Mouse (Mus musculus): ENCODE measurements around the gene Olfr638. TPM values are rescaled to one million over a fixed set of nuclear protein-coding genes. Genes with fewer than 3 reads are reported as not detected.
"Not testable (repeated sequence)": the region's sequence is repeated elsewhere in the genome, so short reads cannot be mapped to it uniquely, and the experiment has no call there.

Gene Olfr638
- not detected in 2 replicates for total RNA-seq (2014; rRNA removed)
- not detected in 2 replicates for polyA plus RNA-seq (2015; fragmentation: Nextera tagmentation; extraction: Ambion mirVana)

DNA sequence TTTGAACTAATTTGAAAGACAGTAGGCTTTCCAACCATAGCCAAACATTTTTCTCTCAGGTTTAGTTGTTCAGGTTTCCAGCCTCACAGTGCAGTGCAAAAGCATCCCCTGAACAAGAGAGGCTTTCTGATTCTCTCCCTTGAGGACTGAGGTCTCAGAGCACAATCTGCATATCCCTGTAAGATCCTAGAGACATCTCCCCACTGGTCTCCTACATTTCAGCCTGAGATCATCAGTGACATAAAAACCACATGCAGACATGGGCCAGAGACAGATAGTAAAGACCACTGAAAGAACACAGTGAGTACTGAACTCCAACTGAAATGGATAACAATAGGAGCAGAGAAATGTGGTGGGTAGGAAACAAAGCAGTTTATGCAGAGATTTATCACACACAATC, at the start of gene Olfr638:
Olfr638 (plus strand) TSS at position 301 of the 400 bp plus-strand sequence.
- Histone ChIP-seq H3K36me3 (ENCODE audit: insufficient read depth) (no peaks in the 10 kb centered on the region), H3K27ac (ENCODE audit: low read depth, low read length) (no peak within 1 kb of the TSS), H3K9ac (no peak within 1 kb of the TSS), H3K27me3 (ENCODE audit: insufficient read depth, low read length) (no peaks in the 10 kb centered on the region), H3K4me2 (ENCODE audit: low read depth) (no peak within 1 kb of the TSS), H3K4me3 (ENCODE audit: low read depth, low read length) (no peak within 1 kb of the TSS), H3K4me1 (ENCODE audit: insufficient read depth) (no peaks in the 10 kb centered on the region), H3K9me3 (ENCODE audit: low read length) (no peaks in the 10 kb centered on the region)
- no peak for DNase-seq
- no peak for TF ChIP-seq CTCF (IDR thresholded peaks at IDR 0.05; ENCODE audit: low read depth)
- ATAC-seq, result no peak

DNA sequence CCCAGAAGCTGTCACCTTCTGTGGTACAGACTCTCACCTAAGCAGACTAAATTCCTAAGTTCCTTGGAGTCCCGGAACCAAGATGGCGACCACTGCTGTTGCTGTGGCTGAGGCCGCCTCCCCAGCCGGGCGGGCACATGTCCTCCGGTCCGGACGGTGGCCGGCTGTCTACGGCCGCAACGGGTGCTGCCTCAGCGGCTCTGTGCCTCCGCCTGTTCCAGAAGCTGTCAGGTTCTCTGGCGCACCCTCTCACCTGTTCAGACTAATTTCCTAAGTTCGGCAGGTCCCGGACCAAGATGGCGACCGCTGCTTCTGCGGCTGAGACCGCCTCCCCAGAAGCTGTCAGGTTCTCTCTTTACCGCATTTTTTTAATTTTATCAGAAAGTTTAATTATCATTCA, 31.7 kb upstream of the Olfr638 start:
- ATAC-seq; H3K27ac ChIP-seq (ENCODE audit: low read depth, low read length); DNase-seq; H3K4me1 ChIP-seq (ENCODE audit: insufficient read depth); H3K9me3 ChIP-seq (ENCODE audit: low read length); H3K27me3 ChIP-seq (ENCODE audit: insufficient read depth, low read length); H3K4me2 ChIP-seq (ENCODE audit: low read depth); H3K4me3 ChIP-seq (ENCODE audit: low read depth, low read length); H3K9ac ChIP-seq; H3K36me3 ChIP-seq (ENCODE audit: insufficient read depth): not testable (repeated sequence)
- WGBS, result 97% methylated on average over 22 of the region's 22 CpGs

DNA sequence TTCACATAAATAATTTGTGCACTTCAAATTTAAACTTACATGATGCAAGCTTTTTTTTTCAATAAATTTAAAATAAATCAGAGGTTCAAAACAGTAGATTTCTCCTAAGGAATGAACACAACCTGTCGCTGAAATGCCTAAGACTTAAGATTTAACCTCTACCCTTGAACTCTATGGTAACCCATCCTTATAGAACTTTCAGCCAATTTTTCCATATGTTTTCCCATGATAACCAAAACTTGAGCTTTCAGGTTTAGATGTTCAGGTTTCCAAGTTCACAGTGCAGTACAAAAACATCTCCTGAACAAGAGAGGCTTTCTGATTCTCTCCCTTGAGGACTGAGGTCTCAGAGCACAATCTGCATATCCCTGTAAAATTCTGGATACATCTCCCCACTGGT, 27.7 kb upstream of the Olfr638 start, which contains the start of gene Olfr635:
Olfr635 (plus strand) TSS at position 301 of the 400 bp plus-strand sequence.
- DNase-seq (no peak), ATAC-seq (no peak)
- 78% methylated on average over 1 of the region's 1 CpGs for WGBS
- Histone ChIP-seq H3K9me3 (ENCODE audit: low read length) (no peaks in the 10 kb centered on the region), H3K27ac (ENCODE audit: low read depth, low read length) (no peak within 1 kb of the TSS), H3K4me1 (ENCODE audit: insufficient read depth) (no peaks in the 10 kb centered on the region), H3K4me2 (ENCODE audit: low read depth) (no peak within 1 kb of the TSS), H3K4me3 (ENCODE audit: low read depth, low read length) (no peak within 1 kb of the TSS), H3K9ac (no peak within 1 kb of the TSS), H3K36me3 (ENCODE audit: insufficient read depth) (no peaks in the 10 kb centered on the region), H3K27me3 (ENCODE audit: insufficient read depth, low read length) (no peaks in the 10 kb centered on the region)
- TF ChIP-seq CTCF (IDR thresholded peaks at IDR 0.05; ENCODE audit: low read depth), result no peak

DNA sequence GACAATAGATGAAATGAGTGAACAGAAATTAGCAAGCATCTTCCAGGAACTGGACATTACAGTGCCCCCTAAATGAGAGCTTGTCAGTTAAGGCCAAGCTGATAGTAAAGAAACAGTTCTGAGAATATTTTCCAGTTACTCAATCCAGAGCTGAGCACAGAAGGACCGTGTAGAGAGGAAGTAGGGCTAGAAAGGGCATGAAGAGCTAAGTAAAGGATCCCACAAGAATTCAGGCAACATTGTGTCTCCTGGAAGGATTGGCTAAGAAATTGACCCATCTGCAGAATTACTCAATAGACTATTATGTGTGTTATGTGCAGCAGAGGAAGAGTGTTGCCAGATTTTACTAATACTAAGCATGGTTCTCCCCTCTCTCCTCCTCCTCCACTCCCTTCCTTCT, 26.8 kb upstream of the Olfr638 start:
- ATAC-seq (no peak), DNase-seq (no peak)
- TF ChIP-seq CTCF (IDR thresholded peaks at IDR 0.05; ENCODE audit: low read depth), result no peak
- H3K36me3 ChIP-seq (ENCODE audit: insufficient read depth), result no peaks in the 10 kb centered on the region
- no peaks in the 10 kb centered on the region for H3K27me3 ChIP-seq (ENCODE audit: insufficient read depth, low read length)
- H3K4me3 ChIP-seq (ENCODE audit: low read depth, low read length), result no peak overlapping the region
- no peak overlapping the region for H3K9ac ChIP-seq
- no peak overlapping the region for H3K4me2 ChIP-seq (ENCODE audit: low read depth)
- H3K9me3 ChIP-seq (ENCODE audit: low read length), result no peaks in the 10 kb centered on the region
- H3K4me1 ChIP-seq (ENCODE audit: insufficient read depth), result no peaks in the 10 kb centered on the region
- no peak overlapping the region for H3K27ac ChIP-seq (ENCODE audit: low read depth, low read length)
- WGBS, result 65% methylated on average over 1 of the region's 1 CpGs

DNA sequence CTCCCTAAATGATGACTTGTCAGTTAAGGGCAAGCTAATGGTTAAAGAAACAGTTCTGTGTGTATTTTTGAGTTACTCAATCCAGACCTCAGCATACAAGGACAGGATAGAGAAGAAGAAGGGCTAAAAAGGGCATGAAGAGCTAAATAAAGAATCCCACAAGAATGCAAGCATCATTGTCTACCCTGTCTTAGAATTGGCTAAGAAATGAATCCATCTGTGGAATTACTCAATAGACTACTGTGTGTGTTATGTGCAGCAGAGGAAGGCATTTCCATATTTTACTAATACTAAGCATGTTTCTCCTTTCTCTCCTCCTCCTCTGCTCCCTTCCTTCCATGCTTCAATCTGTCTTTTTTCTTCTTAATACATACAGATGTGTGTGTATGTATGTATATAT, 578 bp downstream of the Olfr638 start:
- H3K27ac ChIP-seq (ENCODE audit: low read depth, low read length), result no peak overlapping the region
- no peaks in the 10 kb centered on the region for H3K4me1 ChIP-seq (ENCODE audit: insufficient read depth)
- no peak overlapping the region for H3K4me3 ChIP-seq (ENCODE audit: low read depth, low read length)
- H3K9ac ChIP-seq, result no peak overlapping the region
- H3K4me2 ChIP-seq (ENCODE audit: low read depth), result no peak overlapping the region
- TF ChIP-seq CTCF (IDR thresholded peaks at IDR 0.05; ENCODE audit: low read depth), result no peak
- no peaks in the 10 kb centered on the region for H3K36me3 ChIP-seq (ENCODE audit: insufficient read depth)
- no peaks in the 10 kb centered on the region for H3K27me3 ChIP-seq (ENCODE audit: insufficient read depth, low read length)
- DNase-seq (no peak), ATAC-seq (no peak)
- H3K9me3 ChIP-seq (ENCODE audit: low read length), result no peaks in the 10 kb centered on the region

DNA sequence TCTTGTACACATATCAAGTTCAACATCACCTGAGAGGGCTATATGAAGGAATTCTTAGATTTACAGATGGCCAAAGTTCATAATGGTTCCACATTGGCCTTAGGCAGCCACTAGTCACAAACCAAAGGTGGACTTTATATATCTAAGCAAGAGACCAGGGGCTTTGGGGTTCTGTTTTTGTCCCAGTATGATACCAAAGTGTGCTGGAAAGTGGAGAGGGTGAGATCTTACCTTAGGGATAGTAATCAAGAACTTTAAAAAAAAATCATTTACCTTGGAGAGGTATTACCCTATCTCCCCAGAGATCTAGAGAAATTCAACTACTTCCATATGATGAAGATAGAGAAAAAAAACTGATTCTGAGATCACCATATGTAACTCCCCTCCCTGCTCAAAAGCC, 18.7 kb downstream of the Olfr638 start, which contains the start of gene Olfr639:
Olfr639 (minus strand) TSS at position 101 of the 400 bp plus-strand sequence.
- TF ChIP-seq CTCF (IDR thresholded peaks at IDR 0.05; ENCODE audit: low read depth), result no peak
- no peak within 1 kb of the TSS for H3K4me2 ChIP-seq (ENCODE audit: low read depth)
- H3K36me3 ChIP-seq (ENCODE audit: insufficient read depth), result no peaks in the 10 kb centered on the region
- no peaks in the 10 kb centered on the region for H3K4me1 ChIP-seq (ENCODE audit: insufficient read depth)
- no peak within 1 kb of the TSS for H3K27ac ChIP-seq (ENCODE audit: low read depth, low read length)
- ATAC-seq (no peak), DNase-seq (no peak)
- H3K4me3 ChIP-seq (ENCODE audit: low read depth, low read length), result no peak within 1 kb of the TSS
- no peaks in the 10 kb centered on the region for H3K9me3 ChIP-seq (ENCODE audit: low read length)
- no peak within 1 kb of the TSS for H3K9ac ChIP-seq
- H3K27me3 ChIP-seq (ENCODE audit: insufficient read depth, low read length), result no peaks in the 10 kb centered on the region

DNA sequence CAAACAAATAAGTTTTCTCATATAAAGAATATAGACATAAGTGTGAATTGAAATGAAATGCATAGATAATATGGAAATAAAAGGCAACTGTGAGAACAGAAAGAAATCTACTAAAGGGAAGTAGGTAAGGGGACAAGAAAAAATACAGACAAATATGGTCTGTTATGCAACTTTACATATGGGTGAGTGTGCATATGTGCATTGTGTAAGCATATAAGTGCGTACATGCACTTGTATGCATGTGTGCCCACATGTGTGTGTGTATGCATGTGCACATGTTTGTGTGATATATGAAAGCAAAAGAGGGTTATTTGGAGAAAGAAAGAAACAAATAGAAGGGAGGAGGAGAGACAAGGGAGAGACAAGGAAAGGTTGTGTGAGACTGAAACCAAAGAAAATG, 20.4 kb downstream of the Olfr638 start:
- no peak for TF ChIP-seq CTCF (IDR thresholded peaks at IDR 0.05; ENCODE audit: low read depth)
- no peaks in the 10 kb centered on the region for H3K9me3 ChIP-seq (ENCODE audit: low read length)
- H3K4me2 ChIP-seq (ENCODE audit: low read depth), result no peak overlapping the region
- no peak overlapping the region for H3K27ac ChIP-seq (ENCODE audit: low read depth, low read length)
- H3K36me3 ChIP-seq (ENCODE audit: insufficient read depth), result no peaks in the 10 kb centered on the region
- DNase-seq (no peak), ATAC-seq (no peak)
- H3K4me1 ChIP-seq (ENCODE audit: insufficient read depth), result no peaks in the 10 kb centered on the region
- no peak overlapping the region for H3K9ac ChIP-seq
- 78% methylated on average over 1 of the region's 1 CpGs for WGBS
- no peak overlapping the region for H3K4me3 ChIP-seq (ENCODE audit: low read depth, low read length)
- H3K27me3 ChIP-seq (ENCODE audit: insufficient read depth, low read length), result no peaks in the 10 kb centered on the region

DNA sequence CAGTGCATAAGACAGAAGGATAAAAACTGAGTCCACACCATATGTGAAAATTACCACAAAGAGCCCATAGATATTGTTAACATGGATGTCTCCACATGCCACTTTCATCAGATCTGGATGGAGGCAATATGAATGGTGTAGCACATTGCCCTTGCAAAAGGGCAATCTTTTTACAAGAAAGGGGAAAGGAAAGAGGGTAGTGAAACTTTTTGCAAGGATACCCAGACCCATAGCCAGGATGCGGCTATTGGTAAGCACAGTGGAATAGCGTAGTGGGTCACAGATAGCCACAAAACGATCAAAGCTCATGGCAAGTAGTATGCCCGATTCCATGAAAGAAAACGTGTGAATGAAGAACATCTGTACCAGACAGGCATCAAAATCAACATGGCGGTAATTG, 23.1 kb downstream of the Olfr638 start:
- Histone ChIP-seq H3K36me3 (ENCODE audit: insufficient read depth) (no peaks in the 10 kb centered on the region), H3K27me3 (ENCODE audit: insufficient read depth, low read length) (no peaks in the 10 kb centered on the region), H3K4me2 (ENCODE audit: low read depth) (no peak overlapping the region), H3K4me1 (ENCODE audit: insufficient read depth) (no peaks in the 10 kb centered on the region), H3K27ac (ENCODE audit: low read depth, low read length) (no peak overlapping the region), H3K9me3 (ENCODE audit: low read length) (no peaks in the 10 kb centered on the region), H3K4me3 (ENCODE audit: low read depth, low read length) (no peak overlapping the region), H3K9ac (no peak overlapping the region)
- DNase-seq (no peak), ATAC-seq (no peak)
- TF ChIP-seq CTCF (IDR thresholded peaks at IDR 0.05; ENCODE audit: low read depth), result no peak
- 90% methylated on average over 6 of the region's 6 CpGs for WGBS

All from forebrain, postnatal 0 days (tissue).